Mouse (Mus musculus) T-helper 1 cell (primary cell): ENCODE results near the gene Vps26c.
"Not testable (repeated sequence)": the region's sequence is repeated elsewhere in the genome, so short reads cannot be mapped to it uniquely, and the experiment has no call there.

Experiments used
- in situ Hi-C: fragments of 300-600 bp; cut with MboI, MseI; formaldehyde crosslinking; loops from one replicate; pipeline ENCODE4 v1.15.1; 2025; ENCODE audit warnings: high pct_unique_total_duplicates

The Vps26c gene

DNA sequence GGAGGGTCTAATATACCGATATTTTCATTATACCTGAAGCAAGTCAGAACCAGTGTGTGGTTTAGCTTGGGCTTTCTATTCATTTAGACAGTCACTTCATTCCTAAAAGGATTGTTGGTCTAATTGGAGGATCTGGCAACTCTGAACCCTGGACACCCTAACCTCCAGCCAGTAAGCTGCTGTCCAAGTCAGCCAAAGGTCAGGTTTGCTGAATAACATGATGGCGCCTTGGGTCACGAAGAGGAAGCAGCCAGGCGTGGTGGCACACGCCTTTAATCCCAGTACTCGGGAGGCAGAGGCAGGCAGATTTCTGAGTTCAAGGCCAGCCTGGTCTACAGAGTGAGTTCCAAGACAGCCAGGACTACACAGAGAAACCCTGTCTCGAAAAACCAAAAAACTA lies 29.5 kb downstream of the Vps26c start:
- in situ Hi-C loops: not testable (repeated sequence)

DNA sequence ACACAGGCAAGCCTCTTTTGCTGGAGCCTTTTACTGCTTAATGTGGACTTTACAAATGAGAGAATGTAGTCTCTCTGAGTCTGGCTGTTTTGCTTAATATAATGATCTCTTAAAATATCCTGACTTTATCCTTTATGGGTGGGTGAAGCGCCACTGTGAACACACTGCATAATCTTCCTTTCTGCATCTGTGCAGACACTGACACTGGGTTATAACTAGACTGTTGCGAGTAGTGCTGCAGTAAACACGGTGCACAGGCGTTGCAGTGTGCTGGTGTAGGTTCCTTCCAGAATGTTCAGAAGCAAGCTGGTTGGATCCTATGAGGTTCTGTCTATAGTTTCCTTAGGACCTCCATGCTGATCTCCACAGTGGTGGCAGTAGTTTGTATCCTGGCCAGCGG lies 37.3 kb downstream of the Vps26c start:
- in situ Hi-C loops: no loop called here

DNA sequence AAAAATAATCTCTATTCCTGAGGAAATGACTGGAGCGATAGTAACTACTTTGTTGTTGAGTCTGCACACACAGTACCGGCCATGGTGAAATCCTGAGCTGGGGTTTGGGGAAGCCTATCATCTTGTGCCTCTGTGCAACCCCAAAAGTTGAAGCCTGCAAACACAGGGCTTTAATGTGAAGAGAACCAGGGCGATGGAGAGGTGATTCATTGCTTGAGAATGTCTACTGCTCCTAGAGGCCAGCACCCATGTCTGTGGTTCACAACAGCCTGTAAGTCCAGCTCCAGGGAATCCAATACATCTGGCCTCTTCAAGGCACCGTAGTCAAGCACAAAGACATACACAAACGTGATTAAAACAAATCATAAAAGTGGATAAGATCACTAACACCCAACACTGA lies 39.3 kb downstream of the Vps26c start:
- in situ Hi-C loops: no loop called here

DNA sequence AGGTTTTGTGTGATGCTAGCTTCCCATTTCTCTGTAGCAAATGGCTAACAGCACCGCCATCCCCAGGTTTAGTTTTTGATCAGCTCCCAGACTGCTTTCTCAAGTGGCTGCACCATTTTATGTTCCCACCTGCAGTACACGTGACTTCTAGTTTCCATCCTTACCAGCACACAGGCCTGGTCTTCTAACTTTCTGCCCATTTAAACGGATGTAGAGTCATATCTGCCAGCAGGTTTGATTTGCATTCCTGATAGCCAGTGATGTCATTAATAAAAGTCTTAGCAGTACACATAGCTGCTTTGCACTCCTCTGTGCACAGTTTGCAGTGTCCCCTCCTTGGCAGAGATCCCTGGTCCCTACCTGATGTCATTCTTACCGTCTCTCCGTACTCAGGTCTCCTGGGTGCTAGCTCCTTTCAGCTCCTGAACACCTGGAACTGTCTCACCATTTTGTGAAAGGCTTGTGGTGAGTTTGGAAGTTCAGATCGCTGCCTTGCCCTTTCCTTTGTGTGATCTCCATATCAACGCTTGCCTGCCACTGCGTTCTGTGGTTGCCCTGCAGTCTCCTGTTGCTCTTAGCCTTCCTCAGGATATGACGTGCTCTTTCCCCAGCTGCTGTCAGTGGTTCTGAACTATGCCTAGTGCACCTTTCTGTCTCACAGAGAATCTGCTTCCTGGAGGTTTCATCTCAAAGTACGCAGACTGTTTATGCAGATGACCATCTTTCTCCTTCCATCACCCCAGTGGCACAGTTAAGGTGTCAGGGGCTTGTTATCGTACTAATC lies 41.7 kb downstream of the Vps26c start:
- in situ Hi-C loops: no loop called here

DNA sequence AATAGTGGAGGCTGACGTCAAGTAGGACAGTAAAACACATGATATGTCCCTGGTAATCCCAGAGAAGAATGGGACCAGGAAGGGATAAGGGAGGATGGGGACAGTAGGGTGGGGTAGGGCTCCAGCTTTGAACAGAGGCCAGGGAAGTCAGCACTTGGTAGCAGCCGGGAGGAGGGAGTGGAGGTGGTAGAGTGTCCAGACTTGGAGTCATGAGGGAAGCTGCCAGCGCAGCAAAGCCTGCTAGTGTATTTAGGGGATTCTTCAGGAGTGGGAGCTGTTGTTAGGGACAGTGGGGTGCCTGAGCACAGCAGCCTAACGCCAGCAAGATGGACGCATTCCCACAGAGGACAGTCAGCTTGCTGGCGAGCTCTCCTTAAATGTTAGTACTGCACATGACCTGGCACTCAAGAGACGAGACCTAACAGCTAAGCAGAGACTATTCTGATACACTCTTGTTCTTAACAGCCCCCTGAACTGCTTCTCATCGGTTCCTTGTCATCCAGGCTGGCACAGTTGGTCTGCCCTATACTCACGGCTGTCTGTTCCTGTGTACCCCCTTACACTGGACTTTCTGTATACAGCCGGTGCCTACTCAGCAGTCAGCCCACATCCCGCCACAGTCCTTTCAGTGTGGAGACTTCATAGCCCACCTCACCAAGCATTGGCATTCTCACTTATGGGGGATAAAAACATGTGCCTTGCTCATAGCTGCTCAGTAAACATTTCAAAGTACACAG lies 53.4 kb downstream of the Vps26c start:
- in situ Hi-C loops: loop anchor here (25.0 kb wide), 1 partner anchor 1589 kb away; no protein-coding TSS in a partner anchor

DNA sequence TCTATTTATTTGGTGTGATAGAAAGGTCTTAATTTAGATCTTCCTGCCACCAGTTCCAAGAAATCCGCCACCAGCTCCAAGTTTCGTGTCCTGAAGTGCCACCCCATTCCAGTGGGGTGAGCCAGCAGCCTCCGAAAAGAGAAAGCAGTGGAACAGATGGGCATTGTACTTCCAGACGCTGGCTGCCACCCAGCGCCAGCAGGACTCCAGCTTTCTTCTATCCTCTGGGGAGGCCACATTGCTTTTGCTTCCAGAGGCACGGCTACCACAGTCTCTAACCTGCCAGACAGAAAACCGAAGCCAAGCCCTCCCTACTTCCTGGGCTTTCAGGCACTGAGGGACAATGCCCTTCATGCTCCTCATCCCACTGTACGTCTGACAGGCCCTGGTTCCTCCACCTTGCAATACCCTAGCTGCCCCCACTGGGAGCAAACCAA lies 54.1 kb downstream of the Vps26c start:
- in situ Hi-C loops: loop anchor here (25.0 kb wide), 1 partner anchor 1590 kb away; no protein-coding TSS in a partner anchor

DNA sequence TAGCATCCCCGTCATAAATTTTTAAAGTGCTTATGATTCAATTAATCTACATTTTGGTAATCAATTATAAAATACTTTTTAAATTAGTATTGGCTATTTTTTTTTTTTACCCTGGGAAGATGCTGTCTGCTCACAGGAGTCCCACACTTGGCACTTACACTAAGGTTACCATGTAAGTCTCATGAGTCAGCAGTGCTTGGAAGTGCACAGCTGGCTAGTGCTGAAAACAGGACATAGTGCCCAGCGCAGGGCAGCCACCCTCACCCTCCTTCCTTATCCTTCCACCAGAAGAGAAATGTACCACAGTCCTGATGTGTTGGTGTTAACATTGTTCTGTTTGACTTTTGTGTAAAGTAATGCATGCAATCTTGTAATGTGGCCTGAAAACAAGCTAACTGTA lies 58.2 kb downstream of the Vps26c start:
- in situ Hi-C loops: loop anchor here (25.0 kb wide), 1 partner anchor 1594 kb away; no protein-coding TSS in a partner anchor

DNA sequence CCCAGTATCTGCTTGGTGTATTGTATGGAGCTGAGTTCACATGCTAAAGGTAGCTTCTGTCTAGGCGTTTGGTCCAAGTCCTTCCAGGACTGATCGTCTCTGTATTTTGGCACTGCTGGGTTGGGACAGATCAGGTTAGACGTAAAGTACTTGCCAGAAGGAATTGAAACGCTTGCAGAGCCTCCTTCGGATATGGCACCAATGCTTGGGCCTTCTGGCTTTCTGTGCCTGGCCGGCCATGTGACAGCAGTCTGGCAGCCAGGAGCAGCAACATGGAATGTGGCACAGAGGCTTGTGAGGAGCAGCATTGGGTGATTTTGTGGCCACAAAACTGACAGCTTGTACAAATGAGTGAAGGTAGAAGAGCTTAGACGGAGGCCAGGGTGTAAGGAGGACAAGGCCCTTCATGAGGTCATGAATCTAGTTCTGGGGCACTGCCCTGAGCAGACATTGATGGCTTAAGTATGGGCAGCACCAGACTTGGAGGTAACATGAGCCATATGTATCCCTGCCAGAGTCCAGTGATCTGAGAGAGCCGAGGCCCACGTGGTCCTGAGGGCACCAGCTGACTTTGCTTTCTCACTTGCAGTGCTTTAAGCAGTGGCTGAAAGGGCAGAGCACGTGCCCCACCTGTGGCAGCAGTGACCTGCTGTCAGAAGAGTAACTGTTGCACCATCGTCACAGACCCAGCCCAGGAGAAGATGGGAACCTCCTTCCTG lies 59.1 kb downstream of the Vps26c start:
- in situ Hi-C loops: loop anchor here (25.0 kb wide), 1 partner anchor 1595 kb away; no protein-coding TSS in a partner anchor

DNA sequence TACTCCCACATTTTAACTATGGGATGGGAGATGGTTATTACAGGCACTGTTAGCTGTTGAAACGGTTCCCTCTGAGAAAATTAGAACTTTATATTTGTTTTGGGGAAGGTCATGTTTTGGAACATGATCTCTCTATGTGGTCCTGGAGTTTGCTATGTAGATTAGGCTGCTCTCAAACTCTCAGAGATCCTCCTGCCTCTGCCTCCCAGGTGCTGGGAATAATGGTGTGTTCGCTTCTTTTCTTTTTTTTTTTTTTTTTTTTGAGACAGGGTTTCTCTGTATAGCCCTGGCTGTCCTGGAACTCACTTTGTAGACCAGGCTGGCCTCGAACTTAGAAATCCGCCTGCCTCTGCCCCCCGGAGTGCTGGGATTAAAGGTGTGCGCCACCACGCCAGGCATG lies 60.3 kb downstream of the Vps26c start:
- in situ Hi-C loops: loop anchor here (25.0 kb wide), 1 partner anchor 1596 kb away; no protein-coding TSS in a partner anchor

DNA sequence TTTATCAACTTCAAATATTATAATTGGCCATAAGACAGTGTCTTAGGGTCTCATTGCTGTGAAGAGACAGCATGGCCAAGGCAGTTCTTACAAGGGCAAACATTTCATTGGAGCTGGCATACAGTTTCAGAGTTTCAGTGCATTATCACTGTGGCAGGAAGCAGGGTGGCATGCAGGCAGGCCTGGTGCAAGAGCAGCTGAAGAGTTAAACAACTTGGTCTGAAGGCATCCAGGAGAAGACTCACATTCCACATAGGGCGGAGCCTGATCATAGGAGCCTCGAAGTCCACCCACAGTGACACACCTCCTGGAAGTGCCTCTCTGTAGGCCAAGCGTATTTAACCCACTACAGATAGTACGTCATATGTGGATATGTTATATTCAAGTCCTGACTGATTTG lies 60.7 kb downstream of the Vps26c start:
- in situ Hi-C loops: loop anchor here (25.0 kb wide), 1 partner anchor 1596 kb away; no protein-coding TSS in a partner anchor

DNA sequence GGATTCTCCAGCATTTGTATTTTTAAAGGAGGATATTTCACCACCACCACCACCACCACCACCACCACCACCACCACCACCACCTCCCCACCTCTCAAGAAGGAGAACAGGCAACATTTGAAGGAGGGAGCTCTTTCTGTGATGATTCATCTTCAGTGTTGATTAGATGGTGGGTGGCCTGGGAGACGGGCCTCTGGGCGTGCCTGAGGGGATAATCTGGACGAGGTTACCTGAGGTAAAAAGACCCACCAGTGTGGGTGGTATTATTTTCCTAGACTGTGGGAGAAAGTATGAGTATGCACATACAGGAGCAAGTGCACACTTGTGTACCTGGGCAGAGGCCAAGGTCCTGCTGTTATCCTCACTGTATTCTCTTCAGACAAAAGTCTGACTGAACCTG lies 62.6 kb downstream of the Vps26c start:
- in situ Hi-C loops: loop anchor here (25.0 kb wide), 1 partner anchor 1598 kb away; no protein-coding TSS in a partner anchor

DNA sequence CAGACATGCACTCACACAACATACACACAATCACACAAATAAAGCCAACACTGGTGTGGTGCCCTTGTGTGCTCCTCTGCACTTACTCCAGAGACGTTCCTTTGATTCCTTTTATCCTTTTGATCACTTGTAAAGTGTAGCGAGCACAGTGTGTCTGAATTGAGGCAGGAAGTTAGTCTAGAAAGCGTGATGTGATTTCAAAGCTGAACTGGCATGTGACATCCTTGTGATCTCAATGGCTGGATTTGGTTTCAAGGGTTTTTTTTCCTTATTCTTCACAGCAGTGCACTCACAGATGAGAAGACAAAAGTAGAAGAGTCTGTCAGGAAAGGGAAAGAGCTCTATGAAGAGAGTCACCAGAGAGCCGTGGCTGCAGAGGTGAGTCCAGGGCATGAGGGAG lies 72.5 kb downstream of the Vps26c start:
- in situ Hi-C loops: loop anchor here (25.0 kb wide), 1 partner anchor 1608 kb away; no protein-coding TSS in a partner anchor

DNA sequence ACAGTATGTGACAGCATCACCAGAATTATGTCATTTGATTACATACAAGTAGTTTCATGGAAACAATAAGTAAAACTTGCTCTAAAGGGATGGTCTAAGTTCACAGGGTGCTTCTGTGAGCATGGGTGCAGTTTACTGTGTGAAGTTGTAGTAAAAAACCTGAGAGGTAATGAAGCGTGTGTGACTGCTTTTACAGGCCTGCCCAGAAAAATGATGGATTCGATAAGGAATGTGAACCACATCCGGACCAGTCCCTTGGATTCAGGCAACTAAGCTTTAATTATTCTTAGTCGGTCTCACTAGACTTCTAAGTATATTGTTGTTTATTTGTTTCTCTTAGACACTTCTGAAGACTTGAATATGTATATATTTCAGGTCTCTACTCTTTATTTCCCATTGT lies 73.9 kb downstream of the Vps26c start:
- in situ Hi-C loops: loop anchor here (25.0 kb wide), 1 partner anchor 1610 kb away; no protein-coding TSS in a partner anchor

DNA sequence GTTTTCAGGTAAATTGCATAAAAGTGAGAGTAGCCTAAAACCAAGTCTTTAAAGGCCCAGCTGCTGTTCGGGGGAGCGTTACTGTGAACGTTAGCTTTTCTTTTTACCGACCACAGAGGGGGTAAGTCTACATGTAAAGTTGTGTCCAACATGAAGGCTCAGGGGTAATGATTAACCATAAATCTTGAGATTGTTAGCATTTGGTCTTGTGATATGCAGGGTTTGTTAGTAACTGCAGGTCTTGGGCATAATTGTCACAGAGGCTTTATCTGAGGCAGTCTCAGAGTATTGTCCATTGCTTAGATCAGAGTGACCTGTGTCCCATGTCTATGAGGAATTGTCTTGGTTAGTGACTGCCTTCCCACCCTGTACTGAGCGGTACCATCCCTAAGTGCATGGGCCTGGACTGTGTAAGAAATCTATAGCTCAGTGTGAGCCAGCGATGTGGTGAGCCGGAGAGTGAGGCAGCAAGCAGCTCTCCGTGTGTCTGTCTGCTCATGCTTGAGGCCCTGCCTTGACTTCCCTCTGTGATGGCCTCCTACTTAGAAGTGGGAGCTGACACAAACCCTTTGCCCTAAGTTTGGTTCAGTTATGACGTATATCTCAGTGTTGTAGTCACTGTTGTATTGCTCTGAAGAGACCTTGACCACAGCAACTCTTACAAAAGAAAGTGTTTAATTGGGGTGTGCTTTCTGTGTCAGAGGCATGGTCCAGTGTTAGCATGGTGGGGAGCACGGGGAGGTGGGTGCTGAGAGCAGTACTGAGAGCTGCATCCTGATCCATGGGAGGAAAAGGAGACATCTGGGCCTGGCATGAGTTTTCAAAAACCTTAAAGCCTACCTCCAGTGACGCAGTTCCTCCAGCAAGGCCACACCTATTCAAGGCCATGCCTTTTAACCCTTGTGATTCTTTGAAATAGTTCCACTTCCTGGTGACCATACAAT lies 74.8 kb downstream of the Vps26c start:
- in situ Hi-C loops: loop anchor here (25.0 kb wide), 1 partner anchor 1610 kb away; no protein-coding TSS in a partner anchor

DNA sequence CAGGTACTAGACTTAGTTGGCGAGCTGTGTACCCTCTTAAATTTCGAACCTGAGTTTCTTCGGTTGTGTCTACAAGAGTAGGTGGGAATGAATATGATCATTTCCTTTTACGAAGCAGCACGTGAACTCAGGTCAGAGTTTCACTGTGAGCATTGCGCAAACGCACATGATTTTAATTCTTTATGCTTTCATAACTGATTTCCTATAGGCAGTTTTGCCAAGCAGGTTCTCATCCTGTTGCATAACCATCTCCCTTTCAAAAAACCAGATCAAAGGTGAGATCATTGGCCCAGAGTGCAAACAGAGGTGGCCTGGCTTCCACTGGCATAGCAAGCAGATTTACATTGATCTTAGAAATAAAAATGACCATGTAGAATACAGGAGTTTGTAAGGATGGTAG lies 77.0 kb downstream of the Vps26c start:
- in situ Hi-C loops: loop anchor here (25.0 kb wide), 1 partner anchor 1613 kb away; no protein-coding TSS in a partner anchor

DNA sequence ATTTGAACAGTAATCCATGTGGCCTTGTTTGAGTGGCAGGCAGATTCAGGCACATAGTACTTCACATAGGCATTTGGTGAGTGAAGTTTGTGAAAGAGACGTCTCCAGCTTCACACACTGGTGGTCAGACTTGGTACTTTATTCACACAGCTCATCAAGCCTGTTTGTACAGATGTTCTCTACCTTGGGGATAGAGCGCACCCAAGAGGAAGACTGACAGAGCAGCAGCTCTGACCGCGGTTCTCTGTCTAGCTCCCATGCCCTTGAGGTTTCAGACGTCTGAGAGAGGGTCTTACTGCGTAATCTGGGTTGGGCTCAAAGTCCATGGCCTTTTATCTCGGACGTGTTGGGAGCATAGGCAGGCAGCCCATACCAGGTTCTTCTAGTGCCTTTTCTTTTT lies 77.5 kb downstream of the Vps26c start:
- in situ Hi-C loops: no loop called here
